Mouse (Mus musculus): ENCODE data around the gene Syngr1.

Syngr1 gene

GRCm38 (mm10) chr15:80090155-80090554 is 979 bp upstream of the Syngr1 start:
- DNase-seq (ENCODE audit: low spot score in 2 of 2): no peak

- DNase-seq (ENCODE audit: low spot score in 2 of 2): peak in 1 of 2 experiments; percentile 55
Observed at GRCm38 (mm10) chr15:80090741-80091120, 403 bp upstream of the Syngr1 start.

GRCm38 (mm10) chr15:80092041-80092441 is 907 bp downstream of the Syngr1 start:
- DNase-seq (ENCODE audit: low spot score in 2 of 2): no peak

- DNase-seq (ENCODE audit: low spot score in 2 of 2): no peak
Observed at GRCm38 (mm10) chr15:80092599-80092998, 1.5 kb downstream of the Syngr1 start.

GRCm38 (mm10) chr15:80094201-80094600 is 3.1 kb downstream of the Syngr1 start:
- DNase-seq (ENCODE audit: low spot score in 2 of 2): no peak

- no peak for DNase-seq (ENCODE audit: low spot score in 2 of 2)
Observed at GRCm38 (mm10) chr15:80095596-80095995, 4.5 kb downstream of the Syngr1 start.

- DNase-seq (ENCODE audit: low spot score in 2 of 2): no peak
Observed at GRCm38 (mm10) chr15:80096406-80096805, 5.3 kb downstream of the Syngr1 start.

- DNase-seq (ENCODE audit: low spot score in 2 of 2): peak in 1 of 2 experiments; percentile 74
Observed at GRCm38 (mm10) chr15:80096946-80097881, 6.1 kb downstream of the Syngr1 start.

GRCm38 (mm10) chr15:80097999-80098461 is 6.9 kb downstream of the Syngr1 start:
- peak; percentile 69 to 76 for DNase-seq (ENCODE audit: low spot score in 2 of 2)

GRCm38 (mm10) chr15:80098809-80099208 is 7.7 kb downstream of the Syngr1 start:
- DNase-seq (ENCODE audit: low spot score in 2 of 2): peak in 1 of 2 experiments; percentile 30

- peak in 1 of 2 experiments; percentile 12 for DNase-seq (ENCODE audit: low spot score in 2 of 2)
Observed at GRCm38 (mm10) chr15:80099477-80099876, 8.3 kb downstream of the Syngr1 start.

- no peak for DNase-seq (ENCODE audit: low spot score in 2 of 2)
Observed at GRCm38 (mm10) chr15:80100196-80100595, 9.1 kb downstream of the Syngr1 start.

- DNase-seq (ENCODE audit: low spot score in 2 of 2): no peak
Observed at GRCm38 (mm10) chr15:80100871-80101270, 9.7 kb downstream of the Syngr1 start.

GRCm38 (mm10) chr15:80101503-80101902 is 10.4 kb downstream of the Syngr1 start:
- no peak for DNase-seq (ENCODE audit: low spot score in 2 of 2)

GRCm38 (mm10) chr15:80102495-80102894 is 11.4 kb downstream of the Syngr1 start:
- DNase-seq (ENCODE audit: low spot score in 2 of 2): no peak

GRCm38 (mm10) chr15:80105490-80106410 is 14.6 kb downstream of the Syngr1 start:
- DNase-seq (ENCODE audit: low spot score in 2 of 2): no peak

- DNase-seq (ENCODE audit: low spot score in 2 of 2): no peak
Observed at GRCm38 (mm10) chr15:80107143-80107542, 16.0 kb downstream of the Syngr1 start.

- no peak for DNase-seq (ENCODE audit: low spot score in 2 of 2)
Observed at GRCm38 (mm10) chr15:80107575-80107974, 16.4 kb downstream of the Syngr1 start.

- no peak for DNase-seq (ENCODE audit: low spot score in 2 of 2)
Observed at GRCm38 (mm10) chr15:80111436-80111835, 20.3 kb downstream of the Syngr1 start.

- no peak for DNase-seq (ENCODE audit: low spot score in 2 of 2)
Observed at GRCm38 (mm10) chr15:80112499-80112898, 21.4 kb downstream of the Syngr1 start.

- no peak for DNase-seq (ENCODE audit: low spot score in 2 of 2)
Observed at GRCm38 (mm10) chr15:80114414-80114813, 23.3 kb downstream of the Syngr1 start.

- DNase-seq (ENCODE audit: low spot score in 2 of 2): peak in 1 of 2 experiments; percentile 17
Observed at GRCm38 (mm10) chr15:80115256-80115655, 24.1 kb downstream of the Syngr1 start.

All from spleen, postnatal 10 days (tissue).